Mouse (Mus musculus): Measurements from ENCODE around the gene Neurl1a. TPM values are rescaled to one million over a fixed set of nuclear protein-coding genes. Genes with fewer than 3 reads are reported as not detected.
"Not testable (repeated sequence)": the region's sequence is repeated elsewhere in the genome, so short reads cannot be mapped to it uniquely, and the experiment has no call there.

Neurl1a gene
- polyA plus RNA-seq, 1 experiment, result 3.7 TPM

DNA sequence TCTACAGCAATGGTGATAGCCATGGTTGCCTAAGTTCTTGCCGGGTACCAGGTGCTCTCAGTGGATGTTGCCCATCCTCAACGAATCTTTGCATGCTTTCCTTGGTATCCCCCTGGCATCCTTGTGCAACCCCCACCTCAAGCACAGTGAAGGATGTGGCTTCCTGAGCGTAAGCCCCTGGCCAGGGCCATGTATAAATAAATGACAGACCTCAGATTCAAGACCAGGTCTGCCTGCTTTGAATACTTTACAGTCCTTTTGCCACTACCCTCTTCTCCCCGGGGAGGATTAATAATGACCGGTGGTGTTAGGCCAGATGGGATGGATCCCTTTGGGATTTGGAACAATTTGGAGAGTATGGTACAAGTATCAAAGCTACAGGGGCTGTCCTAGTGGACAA, 42.5 kb upstream of the Neurl1a start:
- peaks cover 14% of the 10 kb centered on the region for H3K36me3 ChIP-seq (ENCODE audit: control insufficient read depth, insufficient read depth)
- no peaks in the 10 kb centered on the region for H3K27me3 ChIP-seq (ENCODE audit: control insufficient read depth, insufficient read depth, insufficient read length)
- no peaks in the 10 kb centered on the region for H3K79me2 ChIP-seq (ENCODE audit: control insufficient read depth, insufficient read depth)
- no peak overlapping the region for H3K4me3 ChIP-seq (ENCODE audit: insufficient read depth, poor library complexity, severe bottlenecking)
- H3K79me3 ChIP-seq (ENCODE audit: low read depth), result no peaks in the 10 kb centered on the region
- H3ac ChIP-seq (ENCODE audit: control insufficient read depth, insufficient read length, low read depth), result no peak overlapping the region
- TF ChIP-seq USF1 (IDR thresholded peaks at IDR 0.05; ENCODE audit: low read depth), result no peak
- no peak for TF ChIP-seq CEBPB (IDR thresholded peaks at IDR 0.05; ENCODE audit: low read depth)
- no peak for TF ChIP-seq MYOG (IDR thresholded peaks at IDR 0.05; ENCODE audit: control insufficient read depth, extremely low read depth, insufficient read length)
- TF ChIP-seq CTCF (IDR thresholded peaks at IDR 0.05; ENCODE audit: control insufficient read depth, insufficient read depth, insufficient read length), result no peak
- TF ChIP-seq FOSL1 (IDR thresholded peaks at IDR 0.05; ENCODE audit: insufficient read depth, low read length, poor library complexity, severe bottlenecking), result no peak
- no peak for TF ChIP-seq MYOD1 (IDR thresholded peaks at IDR 0.05; ENCODE audit: control insufficient read depth, insufficient read length, low read depth)
- TF ChIP-seq MAX (IDR thresholded peaks at IDR 0.05), result no peak

- Histone ChIP-seq H3ac (ENCODE audit: control insufficient read depth, insufficient read length, low read depth) (no peak overlapping the region), H3K4me3 (ENCODE audit: insufficient read depth, poor library complexity, severe bottlenecking) (no peak overlapping the region), H3K79me2 (ENCODE audit: control insufficient read depth, insufficient read depth) (no peaks in the 10 kb centered on the region), H3K36me3 (ENCODE audit: control insufficient read depth, insufficient read depth) (peaks cover 5% of the 10 kb centered on the region), H3K27me3 (ENCODE audit: control insufficient read depth, insufficient read depth, insufficient read length) (no peaks in the 10 kb centered on the region), H3K79me3 (ENCODE audit: low read depth) (no peaks in the 10 kb centered on the region)
- TF ChIP-seq CTCF (IDR thresholded peaks at IDR 0.05; ENCODE audit: control insufficient read depth, insufficient read depth, insufficient read length), result no peak
- TF ChIP-seq MYOG (IDR thresholded peaks at IDR 0.05; ENCODE audit: control insufficient read depth, extremely low read depth, insufficient read length), result no peak
- no peak for TF ChIP-seq FOSL1 (IDR thresholded peaks at IDR 0.05; ENCODE audit: insufficient read depth, low read length, poor library complexity, severe bottlenecking)
- no peak for TF ChIP-seq MYOD1 (IDR thresholded peaks at IDR 0.05; ENCODE audit: control insufficient read depth, insufficient read length, low read depth)
Measured at GRCm38 (mm10) chr19:47137051-47137581, 41.5 kb upstream of the Neurl1a start.

GRCm38 (mm10) chr19:47137771-47138421, 40.7 kb upstream of the Neurl1a start, which contains the start of gene Calhm2:
Gene Calhm2, minus strand, starts transcription at chr19:47138294.
- Histone ChIP-seq H3K79me2 (ENCODE audit: control insufficient read depth, insufficient read depth) (no peaks in the 10 kb centered on the region), H3ac (ENCODE audit: control insufficient read depth, insufficient read length, low read depth) (peak within 1 kb of the TSS; percentile 24), H3K27me3 (ENCODE audit: control insufficient read depth, insufficient read depth, insufficient read length) (no peaks in the 10 kb centered on the region), H3K36me3 (ENCODE audit: control insufficient read depth, insufficient read depth) (no peaks in the 10 kb centered on the region), H3K4me3 (ENCODE audit: insufficient read depth, poor library complexity, severe bottlenecking) (no peak within 1 kb of the TSS), H3K79me3 (ENCODE audit: low read depth) (no peaks in the 10 kb centered on the region)
- TF ChIP-seq USF1 (IDR thresholded peaks at IDR 0.05; ENCODE audit: low read depth) (no peak), CTCF (IDR thresholded peaks at IDR 0.05; ENCODE audit: control insufficient read depth, insufficient read depth, insufficient read length) (no peak), FOSL1 (IDR thresholded peaks at IDR 0.05; ENCODE audit: insufficient read depth, low read length, poor library complexity, severe bottlenecking) (no peak), CEBPB (IDR thresholded peaks at IDR 0.05; ENCODE audit: low read depth) (no peak), MAX (IDR thresholded peaks at IDR 0.05) (no peak), MYOD1 (IDR thresholded peaks at IDR 0.05; ENCODE audit: control insufficient read depth, insufficient read length, low read depth) (no peak), MYOG (IDR thresholded peaks at IDR 0.05; ENCODE audit: control insufficient read depth, extremely low read depth, insufficient read length) (no peak)

- H3K79me2 ChIP-seq (ENCODE audit: control insufficient read depth, insufficient read depth); H3K27me3 ChIP-seq (ENCODE audit: control insufficient read depth, insufficient read depth, insufficient read length); H3ac ChIP-seq (ENCODE audit: control insufficient read depth, insufficient read length, low read depth); H3K36me3 ChIP-seq (ENCODE audit: control insufficient read depth, insufficient read depth); H3K79me3 ChIP-seq (ENCODE audit: low read depth); H3K4me3 ChIP-seq (ENCODE audit: insufficient read depth, poor library complexity, severe bottlenecking): not testable (repeated sequence)
Measured at GRCm38 (mm10) chr19:47139611-47140010, 39.0 kb upstream of the Neurl1a start.

- no peak for TF ChIP-seq USF1 (IDR thresholded peaks at IDR 0.05; ENCODE audit: low read depth)
- Histone ChIP-seq H3K79me3 (ENCODE audit: low read depth) (no peaks in the 10 kb centered on the region), H3ac (ENCODE audit: control insufficient read depth, insufficient read length, low read depth) (no peak overlapping the region), H3K36me3 (ENCODE audit: control insufficient read depth, insufficient read depth) (no peaks in the 10 kb centered on the region), H3K27me3 (ENCODE audit: control insufficient read depth, insufficient read depth, insufficient read length) (no peaks in the 10 kb centered on the region), H3K79me2 (ENCODE audit: control insufficient read depth, insufficient read depth) (no peaks in the 10 kb centered on the region), H3K4me3 (ENCODE audit: insufficient read depth, poor library complexity, severe bottlenecking) (no peak overlapping the region)
Measured at GRCm38 (mm10) chr19:47142438-47142837, 36.2 kb upstream of the Neurl1a start.

DNA sequence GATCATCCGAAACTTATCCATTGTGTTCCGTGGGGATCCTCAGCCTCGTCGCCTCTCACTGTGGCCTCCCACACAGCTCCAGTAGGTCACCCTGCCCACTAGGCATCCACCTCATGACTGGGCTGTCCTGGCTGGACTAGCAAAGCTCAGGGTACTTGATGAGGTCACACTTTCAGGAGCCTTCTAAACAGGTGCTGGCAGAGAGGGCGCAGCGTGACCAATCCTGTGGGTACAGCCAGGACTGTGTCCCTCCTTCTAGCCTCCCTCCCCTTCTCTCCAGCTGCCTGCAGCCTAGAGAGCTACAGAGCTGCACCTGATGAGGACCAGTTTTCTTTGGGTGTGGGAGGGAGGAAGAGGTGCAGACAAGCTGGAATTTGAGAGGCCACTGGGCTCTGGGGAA, 34.5 kb upstream of the Neurl1a start, which contains the start of gene Calhm1:
Gene Calhm1 (minus strand): TSS at position 101 of the 400 bp plus-strand sequence.
- H3K36me3 ChIP-seq (ENCODE audit: control insufficient read depth, insufficient read depth), result no peaks in the 10 kb centered on the region
- no peak for TF ChIP-seq MYOG (IDR thresholded peaks at IDR 0.05; ENCODE audit: control insufficient read depth, extremely low read depth, insufficient read length)
- TF ChIP-seq MYOD1 (IDR thresholded peaks at IDR 0.05; ENCODE audit: control insufficient read depth, insufficient read length, low read depth), result no peak
- TF ChIP-seq CTCF (IDR thresholded peaks at IDR 0.05; ENCODE audit: control insufficient read depth, insufficient read depth, insufficient read length), result no peak
- TF ChIP-seq USF1 (IDR thresholded peaks at IDR 0.05; ENCODE audit: low read depth), result no peak
- no peak for TF ChIP-seq MAX (IDR thresholded peaks at IDR 0.05)
- TF ChIP-seq CEBPB (IDR thresholded peaks at IDR 0.05; ENCODE audit: low read depth), result no peak
- TF ChIP-seq FOSL1 (IDR thresholded peaks at IDR 0.05; ENCODE audit: insufficient read depth, low read length, poor library complexity, severe bottlenecking), result no peak
- no peaks in the 10 kb centered on the region for H3K79me2 ChIP-seq (ENCODE audit: control insufficient read depth, insufficient read depth)
- H3K4me3 ChIP-seq (ENCODE audit: insufficient read depth, poor library complexity, severe bottlenecking), result no peak within 1 kb of the TSS
- H3K27me3 ChIP-seq (ENCODE audit: control insufficient read depth, insufficient read depth, insufficient read length), result no peaks in the 10 kb centered on the region
- no peaks in the 10 kb centered on the region for H3K79me3 ChIP-seq (ENCODE audit: low read depth)
- no peak within 1 kb of the TSS for H3ac ChIP-seq (ENCODE audit: control insufficient read depth, insufficient read length, low read depth)

Data from C2C12 (cell line).